Comparison of ENCODE assay signal across 9 mouse cellular contexts in genomic region chr2:33631022-33631707, GRCm38 (mm10). TPM values are rescaled to one million over a fixed set of nuclear protein-coding genes. Genes with fewer than 3 reads are reported as not detected.
A peak's percentile ranks its signal among the peaks of the same experiment; 100 is the strongest.
DNase-seq lines count a peak whose midpoint lies in the region; ATAC-seq and TF ChIP-seq lines count a peak whose summit lies in the region.
"Had no signal": no experiment of that assay in that cellular context is flagged by ENCODE, and none has a peak within 500 bp of the region (broad histone marks: within the 10 kb centered on the region; RNA-seq: fewer than 3 reads in every experiment).

No protein-coding gene starts in this region.

- peak overlapping the region; percentile 34; the same call in 1 of the 2 replicates for H3K27ac ChIP-seq in kidney, postnatal 0 days
- H3K27ac ChIP-seq in limb, embryonic 11.5 days (replicated peaks; ENCODE audit: low read depth, low read length) = peak overlapping the region; percentile 76
- H3K27ac ChIP-seq in neural tube, embryonic 14.5 days (ENCODE audit: low read depth, low read length) = peak overlapping the region; percentile 45

- H3K36me3 ChIP-seq in kidney, postnatal 0 days (ENCODE audit: insufficient read depth, low read length) = no peaks in the 10 kb centered on the region
- H3K36me3 ChIP-seq in limb, embryonic 11.5 days (ENCODE audit: control insufficient read depth, insufficient read depth, low read length) = no peaks in the 10 kb centered on the region
- no peaks in the 10 kb centered on the region for H3K36me3 ChIP-seq in neural tube, embryonic 14.5 days (ENCODE audit: control insufficient read depth, insufficient read depth, low read length)

- DNase-seq in embryo, embryonic 9.5 days (ENCODE audit: extremely low spot score) = peak; percentile 59
- no peak for DNase-seq in embryo, embryonic 10 days (ENCODE audit: low spot score)
- DNase-seq in kidney, postnatal 0 days (ENCODE audit: low spot score) = peak; percentile 62
- no peak for DNase-seq in kidney, adult 8-10 months
- DNase-seq in limb, embryonic 11.5 days (ENCODE audit: low spot score) = peak; percentile 66
- DNase-seq in cerebellum, adult 18-20 months = no peak
- DNase-seq in ovary, adult 18-20 months (ENCODE audit: low spot score) = no peak
- DNase-seq: lung, postnatal 10 days had no signal

- no peak overlapping the region for H3K9ac ChIP-seq in kidney, postnatal 0 days (ENCODE audit: low read depth, low read length)
- H3K9ac ChIP-seq in limb, embryonic 11.5 days (ENCODE audit: low read length) = peak overlapping the region; percentile 80
- peak overlapping the region; percentile 53 for H3K9ac ChIP-seq in neural tube, embryonic 14.5 days (replicated peaks; ENCODE audit: low read depth, low read length)

- ATAC-seq in kidney, postnatal 0 days (replicated peaks; ENCODE audit: low FRiP score, low read depth) = no peak; the same call in 1 of the 2 replicates
- ATAC-seq in limb, embryonic 11.5 days (ENCODE audit: insufficient number of reproducible peaks, low FRiP score, low TSS enrichment, low read depth) = no peak
- ATAC-seq in neural tube, embryonic 14.5 days (ENCODE audit: low read depth) = no peak

- peaks cover 26% of the 10 kb centered on the region for H3K4me1 ChIP-seq in kidney, postnatal 0 days (replicated peaks; ENCODE audit: insufficient read depth, low read length)
- peaks cover 61% of the 10 kb centered on the region for H3K4me1 ChIP-seq in limb, embryonic 11.5 days (ENCODE audit: control insufficient read depth, insufficient read depth, low read length)
- H3K4me1 ChIP-seq in neural tube, embryonic 14.5 days (ENCODE audit: control insufficient read depth, insufficient read depth, low read length) = peaks cover 16% of the 10 kb centered on the region

- H3K9me3 ChIP-seq in kidney, postnatal 0 days (replicated peaks; ENCODE audit: low read length) = no peaks in the 10 kb centered on the region
- H3K9me3 ChIP-seq in limb, embryonic 11.5 days (ENCODE audit: control insufficient read depth, low read length) = no peaks in the 10 kb centered on the region
- no peaks in the 10 kb centered on the region for H3K9me3 ChIP-seq in neural tube, embryonic 14.5 days (ENCODE audit: control insufficient read depth, low read length)

- WGBS in kidney, postnatal 0 days = under 1% methylated on average over 40 of the region's 40 CpGs
- WGBS in limb, embryonic 11.5 days = 1% methylated on average over 40 of the region's 40 CpGs
- under 1% methylated on average over 40 of the region's 40 CpGs for WGBS in neural tube, embryonic 14.5 days

- peaks cover 73% of the 10 kb centered on the region for H3K27me3 ChIP-seq in kidney, postnatal 0 days (ENCODE audit: insufficient read depth, low read length)
- H3K27me3 ChIP-seq in limb, embryonic 11.5 days (ENCODE audit: control insufficient read depth, insufficient read depth, low read length) = peaks cover 11% of the 10 kb centered on the region
- peaks cover 45% of the 10 kb centered on the region for H3K27me3 ChIP-seq in neural tube, embryonic 14.5 days (ENCODE audit: control insufficient read depth, insufficient read depth, low read length)

- 0 out of 2 replicates have a peak overlapping the region, but pooled peaks have one; percentile 11 for H3K4me3 ChIP-seq in kidney, postnatal 0 days (replicated peaks; ENCODE audit: low read depth, low read length)
- peak overlapping the region; percentile 39 for H3K4me3 ChIP-seq in limb, embryonic 11.5 days (ENCODE audit: low read depth, low read length)
- H3K4me3 ChIP-seq in neural tube, embryonic 14.5 days (ENCODE audit: low read depth, low read length) = peak overlapping the region; percentile 21

- peak overlapping the region; percentile 43 for H3K4me2 ChIP-seq in kidney, postnatal 0 days (ENCODE audit: low read length)
- peak overlapping the region; percentile 79 for H3K4me2 ChIP-seq in limb, embryonic 11.5 days (ENCODE audit: low read depth, severe bottlenecking)
- H3K4me2 ChIP-seq in neural tube, embryonic 14.5 days (ENCODE audit: low read depth, low read length) = peak overlapping the region; percentile 55

- TF ChIP-seq CTCF in kidney, postnatal 0 days (IDR thresholded peaks at IDR 0.05; ENCODE audit: low read depth) = no peak

RNA-seq across cellular contexts. Expression of gene Lmx1b, which starts 9.1 kb away (rescaled TPM):
- 0.82 and 0.88 TPM in 2 replicates for polyA plus RNA-seq in kidney, postnatal 0 days (2015; fragmentation: Nextera tagmentation; extraction: Ambion mirVana)
- polyA plus RNA-seq in limb, embryonic 11.5 days (2014; fragmentation: Nextera tagmentation; extraction: Ambion mirVana) = 10.2 and 10.6 TPM in 2 replicates
- 13.1 and 16.3 TPM in 2 replicates for polyA plus RNA-seq in neural tube, embryonic 14.5 days (2014; fragmentation: Nextera tagmentation; extraction: Ambion mirVana)

Comparison
In these comparisons a context has a peak if more than half of its experiments do, and no peak if none do; other contexts are left out.
1. DNase-seq: peak in embryo, embryonic 9.5 days (single experiment), kidney, postnatal 0 days (single experiment) and limb, embryonic 11.5 days (single experiment); none in embryo, embryonic 10 days (single experiment), kidney, adult 8-10 months (0 of 2), cerebellum, adult 18-20 months (0 of 2) and ovary, adult 18-20 months (single experiment).
2. Peak in every context shown above with its lines, with median percentiles within 50 percentile points of each other: H3K27ac ChIP-seq, H3K4me2 ChIP-seq and H3K4me3 ChIP-seq.